Mouse (Mus musculus) stomach, embryonic 16.5 days (tissue): ENCODE measurements around the gene Fcgr4. TPM values are rescaled to one million over a fixed set of nuclear protein-coding genes. Genes with fewer than 3 reads are reported as not detected.
"Not testable (repeated sequence)": the region's sequence is repeated elsewhere in the genome, so short reads cannot be mapped to it uniquely, and the experiment has no call there.

Source experiments
- ATAC-seq: fragments of 200-750 bp; cut with Nextera tagmentation; 2 replicates; pipeline ENCODE4 v1.8.0; 2017; ENCODE audit warnings: moderate number of reproducible peaks, moderate TSS enrichment; ENCODE audit not compliant: insufficient read depth, low FRiP score
- H3K27ac ChIP-seq: fragments of 300-500 bp; sonication (generic); 2 replicates; pipeline ENCODE4 v1.5.1; 2014; ENCODE audit warnings: low read length
- H3K27me3 ChIP-seq: fragments of 300-500 bp; sonication (generic); 2 replicates; pipeline ENCODE4 v1.6.1; 2014; ENCODE audit warnings: low read length, control low read depth, mixed read lengths; ENCODE audit not compliant: control insufficient read depth, insufficient read depth
- H3K36me3 ChIP-seq: fragments of 300-500 bp; sonication (generic); 2 replicates; pipeline ENCODE4 v1.6.1; 2014; ENCODE audit warnings: low read length; ENCODE audit not compliant: control insufficient read depth, insufficient read depth
- H3K4me1 ChIP-seq: fragments of 300-500 bp; sonication (generic); 2 replicates; pipeline ENCODE4 v1.6.1; 2014; ENCODE audit warnings: low read length, control low read depth, mixed read lengths; ENCODE audit not compliant: control insufficient read depth, insufficient read depth
- H3K4me2 ChIP-seq: fragments of 300-500 bp; sonication (generic); 2 replicates; pipeline ENCODE4 v1.6.1; 2014; ENCODE audit warnings: low read depth, low read length, mixed read lengths
- H3K4me3 ChIP-seq: fragments of 300-500 bp; sonication (generic); replicated peaks from 2 replicates; pipeline ENCODE4 v1.5.1; 2014; ENCODE audit warnings: mild to moderate bottlenecking, low read length
- H3K9ac ChIP-seq: fragments of 300-500 bp; sonication (generic); 2 replicates; pipeline ENCODE4 v1.6.1; 2014; ENCODE audit warnings: low read length
- H3K9me3 ChIP-seq: fragments of 300-500 bp; sonication (generic); replicated peaks from 2 replicates; pipeline ENCODE4 v1.6.1; 2016; ENCODE audit warnings: low read length, control low read depth; ENCODE audit not compliant: control insufficient read depth
- WGBS: fragments of 180-500 bp; shearing (Covaris S2); extraction: QIAGEN DNeasy Blood & Tissue Kit; methylation state at CpG from one replicate; pipeline ENCODE4 v1.1.7; 2014; 5-methylcytosine and 5-hydroxymethylcytosine counted together
- microRNA-seq: library from miRNA; unstranded; fragments of <30 nt; microRNA quantifications from one replicate; pipeline ENCODE4, GENCODE M21; 2016
- polyA plus RNA-seq: library from polyadenylated mRNA; unstranded; fragments of >200 nt; fragmentation: Nextera tagmentation; extraction: Ambion mirVana; gene quantifications from 2 replicates; pipeline ENCODE4 v1.2.1, GENCODE M21; 2015

Fcgr4 gene
- polyA plus RNA-seq, 1 experiment from 2014 or later: 1.5 TPM

- not testable (repeated sequence) for H3K27ac ChIP-seq
Measured at GRCm38 (mm10) chr1:171079345-171079744, 60.6 kb downstream of the Fcgr4 start.

More at GRCm38 (mm10) chr1:171079345-171079744, 60.6 kb downstream of the Fcgr4 start:
- not testable (repeated sequence) for H3K4me1 ChIP-seq, H3K9me3 ChIP-seq, H3K9ac ChIP-seq, H3K4me2 ChIP-seq, H3K36me3 ChIP-seq, H3K4me3 ChIP-seq
- 0% methylated on average over 1 of the region's 35 CpGs for WGBS
- peaks cover 14% of the 10 kb centered on the region for H3K27me3 ChIP-seq
- peak; percentile 59 for ATAC-seq

Small RNA genes lying within 50 kb of the gene (microRNA-seq; reads per million reads assigned to microRNA genes)
- gene Gm27552 (not detected), gene Mir6546 (5.3 reads per million, percentile 26 among the genes with 10 or more reads in this experiment)

Other genes with a start within 250 kb of the Fcgr4 start
- 9.8 and 10.0 TPM in 2 replicates for gene Atf6, start 151.1 kb upstream of the Fcgr4 start, polyA plus RNA-seq
- gene Gm26620, start 133.9 kb upstream of the Fcgr4 start, polyA plus RNA-seq: 1.4 and 1.8 TPM in 2 replicates
- gene Dusp12, start 133.4 kb upstream of the Fcgr4 start, polyA plus RNA-seq: 33.1 and 38.3 TPM in 2 replicates
- gene Fcrlb, start 106.0 kb upstream of the Fcgr4 start, polyA plus RNA-seq: not detected in 2 replicates
- gene Fcrla, start 91.3 kb upstream of the Fcgr4 start, polyA plus RNA-seq: 0.15 TPM in 1 of 2 replicates, not detected in the other
- 3.4 TPM in 2 replicates for gene Fcgr2b, start 42.4 kb upstream of the Fcgr4 start, polyA plus RNA-seq
- 17.7 and 20.2 TPM in 2 replicates for gene Fcgr3, start 46.0 kb downstream of the Fcgr4 start, polyA plus RNA-seq
- 2.1 and 3.1 TPM in 2 replicates for gene Cfap126, start 95.0 kb downstream of the Fcgr4 start, polyA plus RNA-seq
- 282 and 298 TPM in 2 replicates for gene Sdhc, start 131.7 kb downstream of the Fcgr4 start, polyA plus RNA-seq
- gene Mpz, start 131.8 kb downstream of the Fcgr4 start, polyA plus RNA-seq: 2.4 and 2.9 TPM in 2 replicates
- gene Pcp4l1, start 177.3 kb downstream of the Fcgr4 start, polyA plus RNA-seq: 44.3 and 46.4 TPM in 2 replicates
- 1.7 and 1.8 TPM in 2 replicates for gene Nr1i3, start 195.1 kb downstream of the Fcgr4 start, polyA plus RNA-seq
- gene Tomm40l, start 203.6 kb downstream of the Fcgr4 start, polyA plus RNA-seq: 28.2 and 28.3 TPM in 2 replicates
- gene Apoa2, start 206.1 kb downstream of the Fcgr4 start, polyA plus RNA-seq: 257 and 347 TPM in 2 replicates
- gene Fcer1g, start 215.4 kb downstream of the Fcgr4 start, polyA plus RNA-seq: 68.0 and 77.1 TPM in 2 replicates
- gene Adamts4, start 231.5 kb downstream of the Fcgr4 start, polyA plus RNA-seq: 11.0 and 12.8 TPM in 2 replicates
- 259 and 260 TPM in 2 replicates for gene Ndufs2, start 232.5 kb downstream of the Fcgr4 start, polyA plus RNA-seq